Comparison of ENCODE assay signal across 23 mouse cellular contexts in the genomic region with DNA sequence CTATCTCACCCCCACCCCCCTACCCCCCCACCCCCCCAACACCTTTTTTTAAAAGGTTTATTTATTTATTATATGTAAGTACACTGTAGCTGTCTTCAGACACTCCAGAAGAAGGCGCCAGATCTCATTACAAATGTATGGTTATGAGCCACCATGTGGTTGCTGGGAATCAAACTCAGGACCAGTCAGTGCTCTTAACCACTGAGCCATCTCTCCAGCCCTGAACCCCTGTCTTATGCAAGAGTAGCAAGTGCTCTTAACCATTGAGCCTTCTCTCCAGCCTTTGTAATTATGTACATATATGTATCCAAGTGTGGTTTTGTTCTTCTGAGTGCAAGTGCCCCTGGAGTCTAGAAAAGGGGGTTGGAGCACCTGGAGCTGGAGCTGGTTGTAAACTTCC. TPM values are rescaled to one million over a fixed set of nuclear protein-coding genes. Genes with fewer than 3 reads are reported as not detected.
A peak's percentile ranks its signal among the peaks of the same experiment; 100 is the strongest.
DNase-seq lines count a peak whose midpoint lies in the region; TF ChIP-seq lines count a peak whose summit lies in the region.
"Had no signal": no experiment of that assay in that cellular context is flagged by ENCODE, and none has a peak within 500 bp of the region (broad histone marks: within the 10 kb centered on the region; RNA-seq: fewer than 3 reads in every experiment).

No protein-coding gene starts in this region.

- H3K4me1 ChIP-seq in MEL (ENCODE audit: control insufficient read depth in 1 of 2, insufficient read depth in 2 of 2, low read length in 2 of 2), result peaks cover 11 to 33% of the 10 kb centered on the region in 2 experiments

- TF ChIP-seq CTCF in MEL (IDR thresholded peaks at IDR 0.05 in 2 of 3, conservative IDR thresholded peaks at IDR 0.05 in 1 of 3; ENCODE audit: control insufficient read depth in 1 of 3, insufficient read depth in 1 of 3, low read depth in 2 of 3, low read length in 3 of 3, poor library complexity in 1 of 3, severe bottlenecking in 1 of 3), result peak in 1 of 3 experiments; percentile 20; a peak in 2 of 6 replicates

- TF ChIP-seq RAD21 in MEL (IDR thresholded peaks at IDR 0.05; ENCODE audit: low read depth, low read length), result no peak

- H3K9me3 ChIP-seq in MEL (replicated peaks; ENCODE audit: insufficient read depth, low read length), result no peaks in the 10 kb centered on the region
- H3K9me3 ChIP-seq: embryonic facial prominence, embryonic 10.5 days; heart, embryonic 13.5 days; limb, embryonic 15.5 days; midbrain, embryonic 13.5 days had no signal

- no peak overlapping the region for H3K9ac ChIP-seq in MEL (ENCODE audit: control insufficient read depth, low read depth, low read length, poor library complexity, severe bottlenecking)
- H3K9ac ChIP-seq: heart, embryonic 13.5 days; limb, embryonic 15.5 days; lung, embryonic 14.5 days; midbrain, embryonic 13.5 days had no signal

- no peak overlapping the region for H3K4me3 ChIP-seq in MEL (ENCODE audit: control insufficient read depth in 1 of 2, insufficient read depth in 1 of 2, low read depth in 2 of 2, low read length in 2 of 2)
- H3K4me3 ChIP-seq: embryonic facial prominence, embryonic 10.5 days; gastrocnemius, adult 2 months; heart, embryonic 13.5 days; limb, embryonic 15.5 days; midbrain, embryonic 13.5 days had no signal

- no peak for TF ChIP-seq EP300 in MEL (IDR thresholded peaks at IDR 0.05; ENCODE audit: low read depth in 1 of 2, low read length in 2 of 2)

- H3K79me2 ChIP-seq in MEL (ENCODE audit: control insufficient read depth, insufficient read depth, low read length, poor library complexity), result peaks cover 7% of the 10 kb centered on the region

- H3K27ac ChIP-seq in MEL (ENCODE audit: control insufficient read depth, low read depth, low read length), result peak overlapping the region; percentile 70; the same call in 1 of the 2 replicates
- H3K27ac ChIP-seq: embryonic facial prominence, embryonic 10.5 days; gastrocnemius, adult 2 months; heart, embryonic 13.5 days; limb, embryonic 15.5 days; midbrain, embryonic 13.5 days had no signal

- no peaks in the 10 kb centered on the region for H3K27me3 ChIP-seq in MEL (ENCODE audit: control insufficient read depth in 1 of 2, insufficient read depth in 2 of 2, low read length in 2 of 2)
- H3K27me3 ChIP-seq: limb, embryonic 15.5 days had no signal

- H3K36me3 ChIP-seq in MEL (ENCODE audit: control insufficient read depth in 1 of 2, insufficient read depth in 2 of 2, low read length in 2 of 2), result peaks cover 0 to 37% of the 10 kb centered on the region in 2 experiments; a peak in 2 of 4 replicates

- peak; percentile 16 for DNase-seq in cerebellum, adult 11-12 months
- DNase-seq in cerebellum, postnatal 10 days, result no peak
- peak; percentile 45 for DNase-seq in retina, embryonic 14.5 days (ENCODE audit: low spot score)
- DNase-seq in retina, postnatal 1 day, result no peak
- DNase-seq in MEL (ENCODE audit: low read depth, low spot score), result peak; percentile 31
- peak; percentile 41 for DNase-seq in lung, postnatal 25 days (ENCODE audit: low spot score)
- no peak for DNase-seq in spleen, postnatal 4 days (ENCODE audit: low spot score in 2 of 2)
- no peak for DNase-seq in embryo, embryonic 10.5 days (ENCODE audit: low spot score)
- DNase-seq: adrenal gland, postnatal 25 days; cerebellum, adult 18-20 months; gastrocnemius, adult 2 months; heart, postnatal 36 days; layer of hippocampus, postnatal 36 days; lung, embryonic 14.5 days; right cerebral cortex, postnatal 14 days; spleen, adult 18-20 months had no signal

- no peak for TF ChIP-seq POLR2A in MEL (IDR thresholded peaks at IDR 0.05; ENCODE audit: control insufficient read depth in 1 of 2, insufficient read depth in 1 of 2, low read depth in 1 of 2, low read length in 2 of 2, poor library complexity in 1 of 2)

TF ChIP-seq in MEL, 35 proteins besides CTCF, POLR2A, EP300 and RAD21:
- TF ChIP-seq SMC3 (IDR thresholded peaks at IDR 0.05; ENCODE audit: low read depth, low read length) (peak; percentile 11; the same call in 1 of the 2 replicates), POLR2AphosphoS5 (IDR thresholded peaks at IDR 0.05; ENCODE audit: borderline replicate concordance, low read depth, low read length) (no peak)

RNA-seq across cellular contexts. Expression of a gene that starts 1.9 kb away (rescaled TPM):
- 51.0 and 54.5 TPM in 2 replicates for total RNA-seq in MEL (2012; rRNA removed)
- polyA plus RNA-seq in MEL (2012; ENCODE audit: insufficient read depth in 1 of 2, insufficient read length in 2 of 2, low read depth in 1 of 2, low replicate concordance in 2 of 2, missing spikeins in 1 of 2), result 10 to 100 TPM in 1 of 2 experiments, not detected in 1; 67.6 TPM

RNA-seq across cellular contexts. Expression of a gene that starts 10.3 kb away (rescaled TPM):
- 109 and 124 TPM in 2 replicates for total RNA-seq in MEL (2012; rRNA removed)
- polyA plus RNA-seq in MEL (2012; ENCODE audit: insufficient read depth in 1 of 2, insufficient read length in 2 of 2, low read depth in 1 of 2, low replicate concordance in 2 of 2, missing spikeins in 1 of 2), result 100 to 1,000 TPM in 1 of 2 experiments, not detected in 1; 165 TPM

RNA-seq across cellular contexts. Expression of a gene that starts 25.3 kb away (rescaled TPM):
- total RNA-seq in MEL (2012; rRNA removed), result 16.4 and 19.0 TPM in 2 replicates
- polyA plus RNA-seq in MEL (2012; ENCODE audit: insufficient read depth in 1 of 2, insufficient read length in 2 of 2, low read depth in 1 of 2, low replicate concordance in 2 of 2, missing spikeins in 1 of 2), result 10 to 100 TPM in 1 of 2 experiments, not detected in 1; 61.7 TPM

RNA-seq across cellular contexts. Expression of a gene that starts 44.1 kb away (rescaled TPM):
- 18.0 and 18.5 TPM in 2 replicates for total RNA-seq in MEL (2012; rRNA removed)
- 10 to 100 TPM in 1 of 2 experiments, not detected in 1; 28.1 TPM for polyA plus RNA-seq in MEL (2012; ENCODE audit: insufficient read depth in 1 of 2, insufficient read length in 2 of 2, low read depth in 1 of 2, low replicate concordance in 2 of 2, missing spikeins in 1 of 2)

RNA-seq across cellular contexts. Expression of a gene that starts 51.5 kb away (rescaled TPM):
- not detected in 2 replicates for total RNA-seq in MEL (2012; rRNA removed)
- polyA plus RNA-seq in MEL (2012; ENCODE audit: insufficient read depth in 1 of 2, insufficient read length in 2 of 2, low read depth in 1 of 2, low replicate concordance in 2 of 2, missing spikeins in 1 of 2), result under 1 TPM in 1 of 2 experiments, not detected in 1; 0.06 TPM
- total RNA-seq: adrenal gland, postnatal 25 days; gastrocnemius, adult 2 months; heart, postnatal 36 days; layer of hippocampus, postnatal 36 days; left cerebral cortex, postnatal 25 days had no signal
- polyA plus RNA-seq: activated CD4-positive, CD25-positive, alpha-beta regulatory T cell, adult 4 months; midbrain, embryonic 13.5 days; neural tube, embryonic 14.5 days had no signal

Comparison
In these comparisons a context has a peak if more than half of its experiments do, and no peak if none do; other contexts are left out.
1. DNase-seq: peak in cerebellum, adult 11-12 months (single experiment), retina, embryonic 14.5 days (single experiment), MEL (single experiment) and lung, postnatal 25 days (single experiment); none in cerebellum, postnatal 10 days (0 of 2), retina, postnatal 1 day (single experiment), spleen, postnatal 4 days (0 of 2) and embryo, embryonic 10.5 days (single experiment).